8 mouse cellular contexts compared by ENCODE assay signal in the genomic region with DNA sequence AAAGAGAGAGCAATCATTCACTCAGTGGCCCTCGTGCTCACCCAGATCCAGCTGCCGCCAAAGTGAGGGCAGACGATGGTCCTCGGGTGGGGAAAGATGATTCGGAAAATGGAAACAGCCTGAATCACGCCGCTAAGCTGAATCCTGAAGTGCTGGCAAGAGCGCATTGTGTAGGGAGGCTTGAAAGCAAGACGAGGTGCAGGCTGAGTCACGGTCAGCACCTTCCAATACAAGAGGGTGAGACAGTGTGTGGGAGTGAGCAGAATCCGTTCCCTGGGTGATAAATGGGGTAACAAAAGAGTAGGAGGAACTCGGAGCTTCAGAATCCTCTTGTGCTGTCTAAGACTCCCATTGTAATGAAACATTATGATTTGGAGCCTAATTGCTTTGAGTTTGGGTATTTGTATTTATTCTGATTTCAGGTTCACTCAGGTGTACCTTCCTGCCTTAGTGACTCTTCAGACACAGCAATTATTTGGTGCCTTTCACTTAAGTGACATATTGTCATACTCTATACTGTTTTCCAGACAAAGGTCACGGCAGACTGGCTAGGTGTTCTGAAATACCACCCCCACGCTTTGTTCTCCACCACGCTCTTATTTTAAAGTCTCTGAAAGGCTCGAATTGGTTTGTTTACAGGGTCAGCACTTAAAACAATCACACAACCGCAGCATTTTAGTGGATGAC.
DNase-seq lines count a peak whose midpoint lies in the region.

No protein-coding gene starts in this region.

- peak; percentile 25 for DNase-seq in layer of hippocampus, adult 11-12 months (ENCODE audit: low spot score)
- no peak for DNase-seq in layer of hippocampus, adult 9-10 months (ENCODE audit: low spot score)
- DNase-seq in frontal cortex, postnatal 14 days (ENCODE audit: low spot score in 2 of 2), result peak; percentile 17 to 42
- peak; percentile 49 to 90 for DNase-seq in left cerebral cortex, postnatal 25 days (ENCODE audit: low spot score in 2 of 2)
- peak; percentile 71 to 80 for DNase-seq in right cerebral cortex, adult 2 months (ENCODE audit: low spot score in 2 of 2)
- no peak for DNase-seq in liver
- DNase-seq in urinary bladder, adult 2 months (ENCODE audit: low spot score), result no peak
- DNase-seq in adrenal gland, postnatal 4 days (ENCODE audit: low spot score in 2 of 2), result no peak

- intact Hi-C loops in left cerebral cortex, postnatal 25 days (cut with DNase I), result no loop called here

Comparison
In these comparisons a context has a peak if more than half of its experiments do, and no peak if none do; other contexts are left out.
1. DNase-seq: peak in layer of hippocampus, adult 11-12 months (single experiment), frontal cortex, postnatal 14 days (2 of 2), left cerebral cortex, postnatal 25 days (2 of 2) and right cerebral cortex, adult 2 months (2 of 2); none in layer of hippocampus, adult 9-10 months (single experiment), liver (single experiment), urinary bladder, adult 2 months (single experiment) and adrenal gland, postnatal 4 days (0 of 2).